Mouse (Mus musculus) midbrain, embryonic 15.5 days (tissue): ENCODE results near the gene B4galnt1. TPM values are rescaled to one million over a fixed set of nuclear protein-coding genes. Genes with fewer than 3 reads are reported as not detected.

ENCODE experiments used
- ATAC-seq: fragments of 200-750 bp; cut with Nextera tagmentation; replicated peaks from 2 replicates; pipeline ENCODE4 v1.8.0; 2017; ENCODE audit warnings: moderate TSS enrichment
- H3K27ac ChIP-seq: fragments of 300-500 bp; sonication (generic); 2 replicates; pipeline ENCODE4 v1.5.1; 2015; ENCODE audit warnings: mild to moderate bottlenecking, inconsistent platforms
- H3K27me3 ChIP-seq: fragments of 300-500 bp; sonication (generic); replicated peaks from 2 replicates; pipeline ENCODE4 v1.6.1; 2015; ENCODE audit warnings: inconsistent platforms
- H3K36me3 ChIP-seq: fragments of 300-500 bp; sonication (generic); replicated peaks from 2 replicates; pipeline ENCODE4 v1.6.1; 2015; ENCODE audit warnings: inconsistent platforms
- H3K4me1 ChIP-seq: fragments of 300-500 bp; sonication (generic); 2 replicates; pipeline ENCODE4 v1.6.1; 2015; ENCODE audit warnings: inconsistent platforms
- H3K4me2 ChIP-seq: fragments of 300-500 bp; sonication (generic); 2 replicates; pipeline ENCODE4 v1.6.1; 2015; ENCODE audit warnings: inconsistent platforms, mild to moderate bottlenecking, moderate library complexity
- H3K4me3 ChIP-seq: fragments of 300-500 bp; sonication (generic); 2 replicates; pipeline ENCODE4 v1.5.1; 2015; ENCODE audit warnings: mild to moderate bottlenecking, inconsistent platforms
- H3K9ac ChIP-seq: fragments of 300-500 bp; sonication (generic); 2 replicates; pipeline ENCODE4 v1.6.1; 2015; ENCODE audit warnings: mild to moderate bottlenecking, inconsistent platforms
- H3K9me3 ChIP-seq: fragments of 300-500 bp; sonication (generic); 2 replicates; pipeline ENCODE4 v1.6.1; 2016; ENCODE audit warnings: inconsistent platforms
- WGBS: fragments of 180-500 bp; shearing (Covaris S2); methylation state at CpG from one replicate; pipeline ENCODE4 v1.1.7; 2015; ENCODE audit warnings: mixed read lengths; 5-methylcytosine and 5-hydroxymethylcytosine counted together
- polyA plus RNA-seq: library from polyadenylated mRNA; unstranded; fragments of >200 nt; fragmentation: Nextera tagmentation; extraction: Ambion mirVana; gene quantifications from 2 replicates; pipeline ENCODE4 v1.2.1, GENCODE M21; 2015

Gene B4galnt1
- polyA plus RNA-seq, 1 experiment from 2014 or later: 62.2 TPM

- H3K27ac ChIP-seq: peak overlapping the region; percentile 91
- no peak overlapping the region for H3K9ac ChIP-seq
- peaks cover 19% of the 10 kb centered on the region for H3K4me1 ChIP-seq
- ATAC-seq: no peak
- peak overlapping the region; percentile 91 for H3K4me2 ChIP-seq
- peak overlapping the region; percentile 93 for H3K4me3 ChIP-seq
- no peaks in the 10 kb centered on the region for H3K36me3 ChIP-seq
- no peaks in the 10 kb centered on the region for H3K9me3 ChIP-seq
- peaks cover 14% of the 10 kb centered on the region for H3K27me3 ChIP-seq
- 94% methylated on average over 4 of the region's 4 CpGs for WGBS
These were observed 835 bp upstream of the B4galnt1 start for GRCm38 (mm10) chr10:127164190-127164589.

GRCm38 (mm10) chr10:127165354-127165653 is 279 bp downstream of the B4galnt1 start:
- H3K4me2 ChIP-seq: peak overlapping the region; percentile 91
- peak overlapping the region; percentile 97 for H3K9ac ChIP-seq
- ATAC-seq: peak; percentile 68
- H3K9me3 ChIP-seq: no peaks in the 10 kb centered on the region
- H3K27ac ChIP-seq: peak overlapping the region; percentile 91
- no peaks in the 10 kb centered on the region for H3K36me3 ChIP-seq
- H3K4me1 ChIP-seq: peaks cover 27% of the 10 kb centered on the region
- H3K4me3 ChIP-seq: peak overlapping the region; percentile 93
- WGBS: 0% methylated on average over 32 of the region's 42 CpGs
- peaks cover 23% of the 10 kb centered on the region for H3K27me3 ChIP-seq

GRCm38 (mm10) chr10:127165654-127166403 is 804 bp downstream of the B4galnt1 start:
- under 1% methylated on average over 56 of the region's 56 CpGs for WGBS
- Histone ChIP-seq H3K27ac (peak overlapping the region; percentile 91), H3K9ac (peak overlapping the region; percentile 97), H3K9me3 (no peaks in the 10 kb centered on the region), H3K36me3 (no peaks in the 10 kb centered on the region), H3K4me1 (peaks cover 32% of the 10 kb centered on the region), H3K27me3 (peaks cover 23% of the 10 kb centered on the region), H3K4me2 (peak overlapping the region; percentile 91), H3K4me3 (peak overlapping the region; percentile 93)
- peak; percentile 62 for ATAC-seq

GRCm38 (mm10) chr10:127166404-127166715 is 1.3 kb downstream of the B4galnt1 start:
- H3K27me3 ChIP-seq: peaks cover 23% of the 10 kb centered on the region
- peak overlapping the region; percentile 93 for H3K4me3 ChIP-seq
- H3K9me3 ChIP-seq: no peaks in the 10 kb centered on the region
- WGBS: under 1% methylated on average over 11 of the region's 11 CpGs
- H3K36me3 ChIP-seq: no peaks in the 10 kb centered on the region
- H3K4me1 ChIP-seq: peaks cover 33% of the 10 kb centered on the region
- ATAC-seq: no peak
- peak overlapping the region; percentile 91 for H3K27ac ChIP-seq
- peak overlapping the region; percentile 97 for H3K9ac ChIP-seq
- peak overlapping the region; percentile 91 for H3K4me2 ChIP-seq

- 0 out of 2 replicates have a peak, but pooled peaks have one; percentile 2 for ATAC-seq
- peak overlapping the region; percentile 91 for H3K27ac ChIP-seq
- H3K27me3 ChIP-seq: peaks cover 29% of the 10 kb centered on the region
These were observed 2.0 kb downstream of the B4galnt1 start for GRCm38 (mm10) chr10:127166771-127167613.

GRCm38 (mm10) chr10:127167614-127168192 is 2.7 kb downstream of the B4galnt1 start:
- H3K27ac ChIP-seq: no peak overlapping the region
- H3K4me3 ChIP-seq: no peak overlapping the region
- ATAC-seq: no peak
- 56% methylated on average over 10 of the region's 10 CpGs for WGBS
- no peaks in the 10 kb centered on the region for H3K36me3 ChIP-seq
- no peaks in the 10 kb centered on the region for H3K9me3 ChIP-seq
- peaks cover 33% of the 10 kb centered on the region for H3K4me1 ChIP-seq
- peak overlapping the region; percentile 91; the same call in 1 of the 2 replicates for H3K4me2 ChIP-seq
- peaks cover 33% of the 10 kb centered on the region for H3K27me3 ChIP-seq
- H3K9ac ChIP-seq: no peak overlapping the region

More at GRCm38 (mm10) chr10:127166771-127167613, 2.0 kb downstream of the B4galnt1 start:
- Histone ChIP-seq H3K9me3 (no peaks in the 10 kb centered on the region), H3K36me3 (no peaks in the 10 kb centered on the region), H3K4me3 (peak overlapping the region; percentile 93), H3K9ac (peak overlapping the region; percentile 97), H3K4me2 (peak overlapping the region; percentile 91), H3K4me1 (peaks cover 33% of the 10 kb centered on the region)
- WGBS: 25% methylated on average over 15 of the region's 15 CpGs

GRCm38 (mm10) chr10:127170002-127170401 is 5.0 kb downstream of the B4galnt1 start:
- Histone ChIP-seq H3K4me2 (peak overlapping the region; percentile 37; the same call in 1 of the 2 replicates), H3K27me3 (peaks cover 40% of the 10 kb centered on the region), H3K4me1 (peaks cover 30% of the 10 kb centered on the region), H3K9me3 (no peaks in the 10 kb centered on the region), H3K4me3 (no peak overlapping the region), H3K9ac (no peak overlapping the region), H3K36me3 (no peaks in the 10 kb centered on the region), H3K27ac (no peak overlapping the region)
- ATAC-seq: no peak
- 5% methylated on average over 22 of the region's 22 CpGs for WGBS

GRCm38 (mm10) chr10:127170837-127171272 is 5.8 kb downstream of the B4galnt1 start:
- WGBS: 1% methylated on average over 29 of the region's 29 CpGs
- Histone ChIP-seq H3K27ac (no peak overlapping the region), H3K9me3 (no peaks in the 10 kb centered on the region), H3K9ac (no peak overlapping the region), H3K4me1 (peaks cover 30% of the 10 kb centered on the region), H3K27me3 (peaks cover 48% of the 10 kb centered on the region), H3K4me3 (peak overlapping the region; percentile 16), H3K4me2 (peak overlapping the region; percentile 37), H3K36me3 (no peaks in the 10 kb centered on the region)
- peak; percentile 34; the same call in 1 of the 2 replicates for ATAC-seq

GRCm38 (mm10) chr10:127171631-127172200 is 6.7 kb downstream of the B4galnt1 start:
- H3K9me3 ChIP-seq: no peaks in the 10 kb centered on the region
- no peak overlapping the region for H3K4me2 ChIP-seq
- no peak overlapping the region for H3K9ac ChIP-seq
- peaks cover 54% of the 10 kb centered on the region for H3K27me3 ChIP-seq
- no peak for ATAC-seq
- H3K27ac ChIP-seq: no peak overlapping the region
- H3K4me3 ChIP-seq: no peak overlapping the region
- no peaks in the 10 kb centered on the region for H3K36me3 ChIP-seq
- H3K4me1 ChIP-seq: peaks cover 28% of the 10 kb centered on the region
- 88% methylated on average over 15 of the region's 15 CpGs for WGBS

GRCm38 (mm10) chr10:127173148-127174065 is 8.4 kb downstream of the B4galnt1 start:
- ATAC-seq: no peak

GRCm38 (mm10) chr10:127174170-127174569 is 9.1 kb downstream of the B4galnt1 start:
- no peak overlapping the region for H3K27ac ChIP-seq
- no peaks in the 10 kb centered on the region for H3K9me3 ChIP-seq
- peaks cover 60% of the 10 kb centered on the region for H3K27me3 ChIP-seq
- H3K36me3 ChIP-seq: no peaks in the 10 kb centered on the region
- ATAC-seq: no peak
- 92% methylated on average over 7 of the region's 7 CpGs for WGBS
- no peak overlapping the region for H3K9ac ChIP-seq
- H3K4me3 ChIP-seq: no peak overlapping the region
- H3K4me1 ChIP-seq: peaks cover 30% of the 10 kb centered on the region
- H3K4me2 ChIP-seq: no peak overlapping the region

More at GRCm38 (mm10) chr10:127173148-127174065, 8.4 kb downstream of the B4galnt1 start:
- Histone ChIP-seq H3K27me3 (peaks cover 60% of the 10 kb centered on the region), H3K4me1 (peaks cover 27% of the 10 kb centered on the region), H3K4me2 (no peak overlapping the region), H3K4me3 (no peak overlapping the region), H3K9me3 (no peaks in the 10 kb centered on the region), H3K9ac (no peak overlapping the region), H3K36me3 (no peaks in the 10 kb centered on the region), H3K27ac (no peak overlapping the region)
- 86% methylated on average over 16 of the region's 16 CpGs for WGBS
